Mouse (Mus musculus) Patski (cell line): ENCODE measurements around the gene Foxc2. TPM values are rescaled to one million over a fixed set of nuclear protein-coding genes. Genes with fewer than 3 reads are reported as not detected.

Experiments used
- ATAC-seq: fragments of 100-300 bp; one replicate; pipeline ENCODE4 v1.8.0; 2021
- CTCF ChIA-PET: fragments of 350-600 bp; sonication (Branson Sonifier 250); formaldehyde crosslinking; loops from one replicate; lab custom pipeline; 2022; ENCODE audit warnings: inconsistent platforms; lab: Charles Lee
- POLR2A ChIA-PET: fragments of 350-600 bp; sonication (Branson Sonifier 250); formaldehyde crosslinking; loops from one replicate; lab custom pipeline; 2022; ENCODE audit warnings: antibody characterized with exemption, inconsistent platforms; lab: Charles Lee
- DNase-seq: peaks from one replicate; pipeline ENCODE4 v3.0.0-alpha.2; 2011; ENCODE audit warnings: low read depth, low spot score
- H3K27me3 ChIP-seq: fragments of 371-371 bp; one replicate; pipeline ENCODE4 v1.5.1; 2021
- CTCF ChIP-seq: fragments of 100-300 bp; IDR thresholded peaks from one replicate; pipeline ENCODE4 v1.5.1; 2021
- in situ Hi-C: fragments of 300-500 bp; cut with MboI; formaldehyde crosslinking; loops from 3 replicates; pipeline ENCODE4 v1.11.1; 2018; ENCODE audit warnings: low pct_unique_long_range_greater_than_20kb, mixed read lengths
- polyA plus RNA-seq: library from polyadenylated mRNA; unstranded; gene quantifications from one replicate; pipeline ENCODE4 v1.2.3, GENCODE M21; 2021

The Foxc2 gene
- polyA plus RNA-seq, 1 experiment from 2014 or later, result 2.1 TPM

DNA sequence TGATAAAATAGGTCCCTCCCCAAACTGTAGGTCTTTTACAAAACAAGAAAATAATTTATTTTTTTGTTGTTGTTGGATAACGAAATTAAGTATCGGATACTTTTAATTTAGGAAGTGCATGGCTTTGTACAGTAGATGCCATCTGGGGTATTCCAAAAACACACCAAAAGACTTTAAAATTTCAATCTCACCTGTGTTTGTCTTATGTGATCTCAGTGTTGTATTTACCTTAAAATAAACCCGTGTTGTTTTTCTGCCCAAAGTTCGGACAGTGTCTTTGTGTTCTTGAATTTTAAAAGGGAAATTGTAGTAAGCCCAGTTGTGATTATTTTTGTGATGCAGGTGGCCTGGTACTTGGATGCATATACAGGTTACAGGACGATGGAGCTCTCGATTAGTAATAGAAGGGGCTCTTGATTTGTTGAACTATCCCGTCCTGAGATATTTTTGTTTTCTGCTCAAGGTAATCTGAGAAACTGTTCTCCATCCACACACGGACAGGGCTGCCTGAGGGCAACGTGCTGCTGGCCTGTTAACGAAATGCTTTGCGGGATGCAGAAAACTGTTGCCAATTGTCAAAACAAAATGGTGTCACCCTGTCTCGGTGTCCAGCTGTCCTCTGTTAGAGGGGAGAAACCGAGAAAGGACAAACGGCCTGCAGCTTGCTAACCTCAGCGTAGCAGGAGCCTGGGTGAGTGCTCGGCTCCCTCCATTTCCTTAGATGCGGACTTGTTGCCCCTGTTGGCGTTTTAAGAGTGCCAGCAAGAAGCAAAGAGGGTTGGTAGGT is 2.9 kb downstream of the Foxc2 start:
- no peak for TF ChIP-seq CTCF
- in situ Hi-C loops, result loop anchor here (5.0 kb wide), 1 partner anchor 93 kb away; no protein-coding TSS in a partner anchor
- no peaks in the 10 kb centered on the region for H3K27me3 ChIP-seq

GRCm38 (mm10) chr8:121119635-121120455 is 3.9 kb downstream of the Foxc2 start:
- H3K27me3 ChIP-seq, result no peaks in the 10 kb centered on the region
- DNase-seq (no peak), ATAC-seq (no peak)
- POLR2A ChIA-PET, result no interaction called here
- CTCF ChIA-PET, result interaction anchor here (0.6 kb wide), 1 partner anchor 60 kb away, joined by 3 read pairs; no protein-coding TSS in a partner anchor
- no peak for TF ChIP-seq CTCF
- in situ Hi-C loops, result loop anchor here (5.0 kb wide), 1 partner anchor 92 kb away; no protein-coding TSS in a partner anchor

More for the DNA sequence above, 2.9 kb downstream of the Foxc2 start:
- DNase-seq (no peak), ATAC-seq (no peak)
- ChIA-PET CTCF (no interaction called here), POLR2A (no interaction called here)

DNA sequence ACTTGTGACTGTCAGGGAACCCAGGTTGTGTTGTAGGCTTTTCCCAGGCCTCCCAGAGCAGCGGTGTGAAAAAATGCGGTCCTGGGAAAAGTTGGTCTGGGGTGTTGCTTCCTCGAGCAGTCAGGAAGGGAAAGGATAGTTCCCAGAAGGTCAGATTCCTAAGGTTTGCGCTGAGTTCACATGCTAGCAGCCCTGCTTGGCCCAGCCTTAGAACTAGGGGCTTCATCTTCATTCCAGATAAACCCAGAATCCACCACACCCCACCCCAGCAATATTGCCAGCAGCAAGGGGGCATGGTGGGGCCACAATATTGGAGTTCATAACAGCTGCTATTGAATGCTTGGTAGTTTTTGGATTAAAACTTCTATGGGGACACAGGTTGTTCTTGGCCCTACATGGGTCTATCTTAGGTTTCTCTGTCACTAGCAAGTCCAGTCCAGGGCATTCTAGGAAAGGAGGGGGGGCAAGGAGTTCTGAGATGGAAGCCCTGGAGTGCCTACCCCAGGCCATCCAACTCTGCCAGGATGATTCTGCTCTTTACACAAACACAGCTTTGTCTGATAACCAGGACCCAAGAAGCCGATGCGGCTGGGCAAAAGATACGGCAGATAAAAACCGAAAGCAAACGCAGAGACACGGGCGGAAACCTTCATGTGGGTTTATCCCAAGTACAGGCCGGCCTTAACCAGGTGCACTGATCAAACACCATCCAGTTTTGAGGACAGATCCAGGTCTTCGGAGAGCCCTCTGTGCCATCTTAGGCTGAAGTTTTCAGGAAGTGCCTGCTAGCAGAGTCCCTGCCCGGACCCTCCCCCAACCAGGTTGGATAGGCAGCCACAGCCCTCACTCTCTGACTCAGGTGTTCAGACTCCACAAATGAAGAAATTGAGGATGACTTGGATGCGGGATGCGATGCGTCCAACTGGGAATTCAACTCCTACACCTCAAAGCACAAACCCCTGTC is 4.8 kb downstream of the Foxc2 start:
- no peaks in the 10 kb centered on the region for H3K27me3 ChIP-seq
- ATAC-seq (no peak), DNase-seq (no peak)
- ChIA-PET CTCF (interaction anchor here (0.6 kb wide), 1 partner anchor 60 kb away, joined by 3 read pairs; no protein-coding TSS in a partner anchor), POLR2A (no interaction called here)
- no peak for TF ChIP-seq CTCF
- in situ Hi-C loops, result no loop called here

DNA sequence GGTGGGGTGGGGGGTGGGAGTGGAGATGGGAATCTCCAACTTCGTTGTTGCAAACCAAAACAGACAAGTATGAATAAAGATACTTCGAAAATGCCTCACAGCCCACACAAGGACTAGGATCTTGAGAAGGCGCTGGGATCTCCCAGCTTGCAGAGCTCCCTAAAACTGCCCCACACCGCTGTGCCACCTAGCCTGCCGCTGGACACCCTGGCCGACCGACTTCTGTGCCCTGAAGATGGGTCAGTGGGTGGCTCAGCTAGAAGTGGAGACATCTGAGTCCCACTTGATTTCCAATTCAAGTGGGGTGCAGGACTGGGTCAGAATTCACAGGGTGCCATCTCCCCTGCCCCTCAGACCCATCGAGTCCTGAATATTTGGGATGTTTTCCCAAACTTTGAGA is 5.7 kb downstream of the Foxc2 start:
- POLR2A ChIA-PET, result no interaction called here
- H3K27me3 ChIP-seq, result no peaks in the 10 kb centered on the region
- TF ChIP-seq CTCF, result no peak
- in situ Hi-C loops, result no loop called here
- CTCF ChIA-PET, result no interaction called here
- DNase-seq, result no peak
- ATAC-seq, result no peak

DNA sequence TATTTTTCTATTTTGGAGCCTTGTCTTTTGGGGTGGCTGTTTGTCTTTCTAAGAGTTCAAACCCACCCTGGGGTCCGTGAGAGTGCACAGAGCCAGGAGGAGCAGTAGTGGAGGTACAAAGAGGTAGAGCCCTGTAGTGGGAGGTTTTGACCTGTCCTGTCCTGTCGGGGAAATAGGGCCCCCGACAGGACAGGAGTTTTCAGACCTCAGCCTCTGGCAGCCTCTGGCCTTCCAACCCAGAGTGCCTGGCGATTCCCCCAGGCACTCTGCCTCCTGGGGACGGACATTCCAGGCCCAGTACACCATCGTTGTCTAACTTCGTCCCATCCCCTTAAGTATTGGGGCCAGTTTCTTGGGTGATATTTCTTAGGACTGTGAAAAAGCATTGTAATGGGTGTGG is 6.4 kb downstream of the Foxc2 start:
- no peak for ATAC-seq
- no peaks in the 10 kb centered on the region for H3K27me3 ChIP-seq
- in situ Hi-C loops, result no loop called here
- POLR2A ChIA-PET, result no interaction called here
- CTCF ChIA-PET, result no interaction called here
- DNase-seq, result no peak
- no peak for TF ChIP-seq CTCF

- ATAC-seq (no peak), DNase-seq (no peak)
- no peak for TF ChIP-seq CTCF
- in situ Hi-C loops, result no loop called here
- POLR2A ChIA-PET, result no interaction called here
- CTCF ChIA-PET, result no interaction called here
- no peaks in the 10 kb centered on the region for H3K27me3 ChIP-seq
Measured at GRCm38 (mm10) chr8:121123113-121123512, 7.1 kb downstream of the Foxc2 start.

- ChIA-PET POLR2A (no interaction called here), CTCF (no interaction called here)
- no peak for TF ChIP-seq CTCF
- ATAC-seq (no peak), DNase-seq (no peak)
- in situ Hi-C loops, result no loop called here
- no peaks in the 10 kb centered on the region for H3K27me3 ChIP-seq
Measured at GRCm38 (mm10) chr8:121124547-121125239, 8.7 kb downstream of the Foxc2 start.

GRCm38 (mm10) chr8:121125311-121125876 is 9.4 kb downstream of the Foxc2 start:
- CTCF ChIA-PET, result interaction anchor here (0.9 to 1.3 kb wide), 4 partner anchors 9 to 267 kb away, joined by 3 to 6 read pairs (median 4); partner anchors contain the start of gene Foxc2
- POLR2A ChIA-PET, result no interaction called here
- peak; percentile 75 for ATAC-seq
- H3K27me3 ChIP-seq, result no peaks in the 10 kb centered on the region
- in situ Hi-C loops, result no loop called here
- TF ChIP-seq CTCF, result no peak
- no peak for DNase-seq

DNA sequence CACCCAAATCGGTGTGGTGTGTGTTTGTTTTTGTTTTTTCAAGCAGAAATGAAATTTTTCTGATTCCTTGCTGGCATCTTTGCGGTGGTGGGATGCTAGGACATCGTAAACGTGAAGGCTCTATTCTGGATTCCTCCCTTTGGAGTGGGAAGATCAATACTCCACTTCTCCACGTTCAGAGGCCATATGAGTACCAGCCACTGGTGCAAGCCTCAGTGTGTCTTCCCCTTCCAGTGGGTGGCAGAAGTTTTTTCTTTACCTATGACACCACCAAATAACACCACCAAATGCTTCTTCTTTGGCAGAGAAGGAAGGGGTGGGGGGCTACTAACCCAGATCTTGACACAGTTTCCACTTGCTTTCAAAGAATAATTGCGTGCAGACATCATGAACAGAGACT is 10.2 kb downstream of the Foxc2 start:
- CTCF ChIA-PET, result interaction anchor here (0.9 to 1.3 kb wide), 4 partner anchors 8 to 266 kb away, joined by 3 to 6 read pairs (median 4); partner anchors contain the start of gene Foxc2
- in situ Hi-C loops, result no loop called here
- no peak for DNase-seq
- ATAC-seq, result no peak
- no peak for TF ChIP-seq CTCF
- H3K27me3 ChIP-seq, result no peaks in the 10 kb centered on the region
- POLR2A ChIA-PET, result no interaction called here
